Mouse (Mus musculus) heart, postnatal 25 days (tissue): Measurements from ENCODE around the gene Gpatch2l. TPM values are rescaled to one million over a fixed set of nuclear protein-coding genes. Genes with fewer than 3 reads are reported as not detected.

ENCODE experiments used
- DNase-seq: peaks from one replicate; pipeline ENCODE4 v3.0.0; 2022; ENCODE audit warnings: low spot score
- intact Hi-C: fragments of 180-260 bp; cut with DNase I; formaldehyde crosslinking; loops from one replicate; pipeline ENCODE4 v1.15.1; 2025
- total RNA-seq, 2 experiments: library from RNA; stranded (reverse); gene quantifications; 2 replicates each; pipeline ENCODE4 v1.2.3; 2021

Gpatch2l gene
- total RNA-seq, 2 experiments from 2014 or later, result 12.6 to 13.8 TPM

GRCm38 (mm10) chr12:86275731-86276130 lies 34.1 kb downstream of the Gpatch2l start:
- DNase-seq, result no peak
- intact Hi-C loops, result loop anchor here (10.0 kb wide), 1 partner anchor 339 kb away; no protein-coding TSS in a partner anchor

- no peak for DNase-seq
- intact Hi-C loops, result loop anchor here (10.0 kb wide), 1 partner anchor 338 kb away; no protein-coding TSS in a partner anchor
Measured at GRCm38 (mm10) chr12:86276463-86276862, 34.8 kb downstream of the Gpatch2l start.

- no peak for DNase-seq
- intact Hi-C loops, result loop anchor here (10.0 kb wide), 1 partner anchor 338 kb away; no protein-coding TSS in a partner anchor
Measured at GRCm38 (mm10) chr12:86276895-86277294, 35.2 kb downstream of the Gpatch2l start.

GRCm38 (mm10) chr12:86280000-86280399 lies 38.3 kb downstream of the Gpatch2l start:
- DNase-seq, result no peak
- intact Hi-C loops, result loop anchor here (10.0 kb wide), 1 partner anchor 335 kb away; no protein-coding TSS in a partner anchor

- DNase-seq, result no peak
- intact Hi-C loops, result loop anchor here (5.0 kb wide), 1 partner anchor 117 kb away; no protein-coding TSS in a partner anchor
Measured at GRCm38 (mm10) chr12:86285704-86286103, 44.0 kb downstream of the Gpatch2l start.

GRCm38 (mm10) chr12:86297450-86297849 lies 55.8 kb downstream of the Gpatch2l start:
- no peak for DNase-seq
- intact Hi-C loops, result no loop called here

- intact Hi-C loops, result no loop called here
- DNase-seq, result no peak
Measured at GRCm38 (mm10) chr12:86302973-86303372, 61.3 kb downstream of the Gpatch2l start.

GRCm38 (mm10) chr12:86305045-86305444 lies 63.4 kb downstream of the Gpatch2l start:
- no peak for DNase-seq
- intact Hi-C loops, result loop anchor here (5.0 kb wide), 1 partner anchor 173 kb away; no protein-coding TSS in a partner anchor

GRCm38 (mm10) chr12:86305635-86306243 lies 64.1 kb downstream of the Gpatch2l start:
- intact Hi-C loops, result loop anchor here (5.0 kb wide), 1 partner anchor 173 kb away; no protein-coding TSS in a partner anchor

GRCm38 (mm10) chr12:86309474-86309873 lies 67.8 kb downstream of the Gpatch2l start:
- intact Hi-C loops, result loop anchor here (5.0 kb wide), 1 partner anchor 177 kb away; no protein-coding TSS in a partner anchor
- DNase-seq, result no peak

More at GRCm38 (mm10) chr12:86305635-86306243, 64.1 kb downstream of the Gpatch2l start:
- DNase-seq, result no peak

- intact Hi-C loops, result loop anchor here (5.0 kb wide), 1 partner anchor 178 kb away; no protein-coding TSS in a partner anchor
- DNase-seq, result no peak
Measured at GRCm38 (mm10) chr12:86309902-86310301, 68.2 kb downstream of the Gpatch2l start.

- intact Hi-C loops, result no loop called here
- DNase-seq, result no peak
Measured at GRCm38 (mm10) chr12:86320629-86321028, 79.0 kb downstream of the Gpatch2l start.

GRCm38 (mm10) chr12:86324297-86324696 lies 82.6 kb downstream of the Gpatch2l start:
- intact Hi-C loops, result no loop called here
- DNase-seq, result no peak

- DNase-seq, result no peak
- intact Hi-C loops, result no loop called here
Measured at GRCm38 (mm10) chr12:86329813-86330212, 88.2 kb downstream of the Gpatch2l start.

- DNase-seq, result no peak
- intact Hi-C loops, result no loop called here
Measured at GRCm38 (mm10) chr12:86330684-86331083, 89.0 kb downstream of the Gpatch2l start.

GRCm38 (mm10) chr12:86331248-86331647 lies 89.6 kb downstream of the Gpatch2l start:
- DNase-seq, result no peak
- intact Hi-C loops, result no loop called here

GRCm38 (mm10) chr12:86336209-86336608 lies 94.6 kb downstream of the Gpatch2l start:
- DNase-seq, result no peak
- intact Hi-C loops, result no loop called here

- intact Hi-C loops, result no loop called here
- no peak for DNase-seq
Measured at GRCm38 (mm10) chr12:86336887-86337286, 95.2 kb downstream of the Gpatch2l start.
